In genomic region chr14:14634021-14634420, GRCm38 (mm10) we compare ENCODE assay signal across 11 mouse cellular contexts.
DNase-seq lines count a peak whose midpoint lies in the region; ATAC-seq lines count a peak whose summit lies in the region.
"Had no signal": no experiment of that assay in that cellular context is flagged by ENCODE, and none has a peak within 500 bp of the region (broad histone marks: within the 10 kb centered on the region; RNA-seq: fewer than 3 reads in every experiment).

No protein-coding gene starts in this region.

- H3K27me3 ChIP-seq in heart, embryonic 12.5 days (replicated peaks) = no peaks in the 10 kb centered on the region
- no peaks in the 10 kb centered on the region for H3K27me3 ChIP-seq in lung, embryonic 15.5 days
- no peaks in the 10 kb centered on the region for H3K27me3 ChIP-seq in limb, embryonic 15.5 days
- H3K27me3 ChIP-seq: forebrain, embryonic 15.5 days had no signal

- H3K27ac ChIP-seq in heart, embryonic 12.5 days (ENCODE audit: poor library complexity, severe bottlenecking) = no peak overlapping the region
- H3K27ac ChIP-seq in lung, embryonic 15.5 days = no peak overlapping the region
- 0 out of 2 replicates have a peak overlapping the region, but pooled peaks have one; percentile 67 for H3K27ac ChIP-seq in limb, embryonic 15.5 days
- H3K27ac ChIP-seq: forebrain, embryonic 15.5 days; hindbrain, embryonic 14.5 days had no signal

- ATAC-seq in heart, embryonic 12.5 days (ENCODE audit: insufficient number of reproducible peaks, low FRiP score) = no peak
- ATAC-seq in lung, embryonic 15.5 days (ENCODE audit: borderline replicate concordance, extremely low read depth, low FRiP score, low TSS enrichment) = no peak
- no peak for ATAC-seq in limb, embryonic 15.5 days (ENCODE audit: insufficient number of reproducible peaks, low FRiP score, low TSS enrichment, low read depth)
- ATAC-seq: forebrain, embryonic 15.5 days had no signal

- intact Hi-C loops in heart, postnatal 36 days (cut with DNase I) = loop anchor here (5.0 kb wide), 1 partner anchor 287 kb away; the partner anchor contains the start of gene Il3ra

- H3K4me3 ChIP-seq in heart, embryonic 12.5 days = no peak overlapping the region
- no peak overlapping the region; the same call in 1 of the 2 replicates for H3K4me3 ChIP-seq in lung, embryonic 15.5 days
- no peak overlapping the region; the same call in 1 of the 2 replicates for H3K4me3 ChIP-seq in limb, embryonic 15.5 days

- 45% methylated on average over 2 of the region's 2 CpGs for WGBS in heart, embryonic 12.5 days
- WGBS in lung, embryonic 15.5 days = 23% methylated on average over 2 of the region's 2 CpGs
- 49% methylated on average over 2 of the region's 2 CpGs for WGBS in limb, embryonic 15.5 days

- H3K9me3 ChIP-seq in heart, embryonic 12.5 days (replicated peaks) = no peaks in the 10 kb centered on the region
- H3K9me3 ChIP-seq in lung, embryonic 15.5 days = no peaks in the 10 kb centered on the region
- H3K9me3 ChIP-seq in limb, embryonic 15.5 days = no peaks in the 10 kb centered on the region
- H3K9me3 ChIP-seq: forebrain, embryonic 15.5 days had no signal

- peaks cover 4% of the 10 kb centered on the region; the same call in 1 of the 2 replicates for H3K4me1 ChIP-seq in heart, embryonic 12.5 days (replicated peaks)
- H3K4me1 ChIP-seq in lung, embryonic 15.5 days = 0 out of 2 replicates have a peak, but pooled peaks cover 7% of the 10 kb centered on the region
- peaks cover 17% of the 10 kb centered on the region for H3K4me1 ChIP-seq in limb, embryonic 15.5 days

- no peak for DNase-seq in heart, postnatal 36 days
- DNase-seq in lung, adult 18-20 months = no peak
- DNase-seq in T-cell, adult 2 months (ENCODE audit: low spot score) = peak; percentile 2
- DNase-seq in left cerebral cortex, adult 11 months (ENCODE audit: low spot score) = no peak
- DNase-seq in thymus, postnatal 25 days = no peak
- DNase-seq: cerebellum, adult 11 months had no signal

- H3K9ac ChIP-seq in heart, embryonic 12.5 days = no peak overlapping the region
- H3K9ac ChIP-seq in lung, embryonic 15.5 days = no peak overlapping the region
- H3K9ac ChIP-seq in limb, embryonic 15.5 days = no peak overlapping the region
- H3K9ac ChIP-seq: forebrain, embryonic 15.5 days had no signal

- H3K36me3 ChIP-seq in heart, embryonic 12.5 days = no peaks in the 10 kb centered on the region
- no peaks in the 10 kb centered on the region for H3K36me3 ChIP-seq in lung, embryonic 15.5 days
- H3K36me3 ChIP-seq in limb, embryonic 15.5 days = no peaks in the 10 kb centered on the region
- H3K36me3 ChIP-seq: forebrain, embryonic 15.5 days had no signal

- peak overlapping the region; percentile 87; the same call in 1 of the 2 replicates for H3K4me2 ChIP-seq in heart, embryonic 12.5 days
- peak overlapping the region; percentile 52; the same call in 1 of the 2 replicates for H3K4me2 ChIP-seq in lung, embryonic 15.5 days
- H3K4me2 ChIP-seq in limb, embryonic 15.5 days = no peak overlapping the region
